ENCODE assay signal across 8 mouse cellular contexts in genomic region chr10:69398763-69399590, GRCm38 (mm10). TPM values are rescaled to one million over a fixed set of nuclear protein-coding genes. Genes with fewer than 3 reads are reported as not detected.
A peak's percentile ranks its signal among the peaks of the same experiment; 100 is the strongest.
DNase-seq lines count a peak whose midpoint lies in the region; ATAC-seq and TF ChIP-seq lines count a peak whose summit lies in the region.

Gene Ank3 (plus strand): TSS chr10:69398773.

- no peak for TF ChIP-seq POLR2A in embryonic fibroblast, embryonic 13.5 days (IDR thresholded peaks at IDR 0.05; ENCODE audit: low read depth, low read length)

- H3K27ac ChIP-seq in embryonic fibroblast, embryonic 13.5 days (ENCODE audit: insufficient read depth, low read length) = no peak within 1 kb of the TSS
- no peak within 1 kb of the TSS for H3K27ac ChIP-seq in stomach, embryonic 16.5 days (ENCODE audit: low read length)

- H3K9me3 ChIP-seq in stomach, embryonic 16.5 days (replicated peaks; ENCODE audit: control insufficient read depth, low read length) = no peaks in the 10 kb centered on the region

- under 1% methylated on average over 76 of the region's 77 CpGs for WGBS in stomach, embryonic 16.5 days

- no peaks in the 10 kb centered on the region for H3K4me1 ChIP-seq in embryonic fibroblast, embryonic 13.5 days (ENCODE audit: control insufficient read depth, insufficient read depth, low read length)
- peaks cover 12% of the 10 kb centered on the region for H3K4me1 ChIP-seq in stomach, embryonic 16.5 days (ENCODE audit: control insufficient read depth, insufficient read depth, low read length)

- intact Hi-C loops in heart, postnatal 25 days (cut with DNase I) = no loop called here

- TF ChIP-seq CTCF in embryonic fibroblast, embryonic 13.5 days (IDR thresholded peaks at IDR 0.05; ENCODE audit: borderline replicate concordance, insufficient read depth, low read length) = no peak

- ATAC-seq in stomach, embryonic 16.5 days (ENCODE audit: insufficient read depth, low FRiP score) = peak; percentile 88

- H3K4me2 ChIP-seq in stomach, embryonic 16.5 days (ENCODE audit: low read depth, low read length) = peak within 1 kb of the TSS; percentile 99

- DNase-seq in right cerebral cortex, postnatal 4 days = peak; percentile 37
- no peak for DNase-seq in right cerebral cortex, adult 2 months (ENCODE audit: low spot score in 2 of 2)
- DNase-seq in heart, postnatal 25 days (ENCODE audit: low spot score) = no peak
- peak; percentile 9 to 22 for DNase-seq in layer of hippocampus, postnatal 10 days (ENCODE audit: low spot score in 2 of 2)
- peak; percentile 62 for DNase-seq in lung, postnatal 14 days
- no peak for DNase-seq in frontal cortex, postnatal 10 days (ENCODE audit: low spot score in 2 of 2)

- no peaks in the 10 kb centered on the region for H3K36me3 ChIP-seq in stomach, embryonic 16.5 days (ENCODE audit: control insufficient read depth, insufficient read depth, low read length)

- H3K9ac ChIP-seq in stomach, embryonic 16.5 days (ENCODE audit: low read length) = peak within 1 kb of the TSS; percentile 81

- peaks cover 8% of the 10 kb centered on the region for H3K27me3 ChIP-seq in stomach, embryonic 16.5 days (ENCODE audit: control insufficient read depth, insufficient read depth, low read length)

- H3K4me3 ChIP-seq in embryonic fibroblast, embryonic 13.5 days (ENCODE audit: insufficient read depth, low read length) = peak within 1 kb of the TSS; percentile 53
- peak within 1 kb of the TSS; percentile 77 for H3K4me3 ChIP-seq in stomach, embryonic 16.5 days (replicated peaks; ENCODE audit: low read length)

RNA-seq across cellular contexts. Expression of gene Ank3, which starts in this region (rescaled TPM):
- 21.6 and 25.7 TPM in 2 replicates for polyA plus RNA-seq in embryonic fibroblast, embryonic 13.5 days (2011; ENCODE audit: insufficient read length, low read depth, missing spikeins)
- 10 to 100 TPM; 77.8 to 89.0 TPM for total RNA-seq in heart, postnatal 25 days (2021)
- total RNA-seq in layer of hippocampus, postnatal 10 days (2021) = 100 to 1,000 TPM; 457 to 507 TPM
- polyA plus RNA-seq in stomach, embryonic 16.5 days (2015; fragmentation: Nextera tagmentation; extraction: Ambion mirVana) = 37.7 TPM in 2 replicates

Comparison
In these comparisons a context has a peak if more than half of its experiments do, and no peak if none do; other contexts are left out.
1. RNA of gene Ank3 (total RNA-seq): 457 to 507 TPM in layer of hippocampus, postnatal 10 days; 77.8 to 89.0 TPM in heart, postnatal 25 days; every median in the first group is over 4 times any median in the second.
2. DNase-seq: peak in right cerebral cortex, postnatal 4 days (single experiment), layer of hippocampus, postnatal 10 days (2 of 2) and lung, postnatal 14 days (single experiment); none in right cerebral cortex, adult 2 months (0 of 2), heart, postnatal 25 days (single experiment) and frontal cortex, postnatal 10 days (0 of 2).